Mouse (Mus musculus): ENCODE results near the gene Cpa2. TPM values are rescaled to one million over a fixed set of nuclear protein-coding genes. Genes with fewer than 3 reads are reported as not detected.

Cpa2 gene
- polyA plus RNA-seq (2014; fragmentation: Nextera tagmentation; extraction: Ambion mirVana): 8.3 and 11.7 TPM in 2 replicates

DNA sequence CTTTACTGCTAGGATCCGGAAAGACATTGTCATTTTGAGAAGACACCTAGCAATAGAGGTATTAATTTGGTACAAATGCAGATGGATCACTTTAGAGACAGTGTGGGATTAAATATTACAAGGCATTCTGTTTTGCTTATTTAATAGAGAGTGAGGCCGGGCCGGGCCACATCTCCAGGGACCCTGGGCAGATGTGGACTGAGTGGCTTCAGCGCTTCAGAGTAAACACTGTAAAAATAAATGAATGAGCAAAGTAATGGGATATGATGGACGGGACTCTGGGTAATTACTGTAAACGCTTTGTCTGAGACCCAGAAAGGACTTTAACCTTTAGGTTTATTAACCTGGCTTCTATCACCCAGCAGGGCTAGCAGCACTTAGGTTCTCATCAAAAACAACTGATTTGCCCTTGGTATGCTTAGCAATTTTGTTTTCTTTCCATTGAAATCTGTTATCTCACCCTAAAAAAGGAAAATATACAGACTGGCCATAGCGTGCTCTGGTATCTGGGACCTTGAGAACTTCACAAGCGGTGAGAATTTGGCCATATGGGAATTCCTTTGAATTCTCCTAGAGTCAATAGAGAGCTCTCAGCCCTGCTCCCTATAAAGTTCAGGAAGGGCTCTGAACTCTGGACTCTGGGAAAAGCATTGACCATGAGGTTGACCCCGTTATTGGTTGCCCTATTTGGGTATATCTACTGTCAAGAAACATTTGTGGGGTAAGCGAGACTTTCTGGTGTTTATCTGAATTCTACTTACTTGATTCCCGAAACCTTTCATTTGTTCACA lies at the start of gene Cpa2:
Cpa2 (plus strand) TSS at position 574 of the 791 bp plus-strand sequence.
- no peaks in the 10 kb centered on the region for H3K36me3 ChIP-seq (ENCODE audit: control insufficient read depth, insufficient read depth, low read length)
- H3K27me3 ChIP-seq (ENCODE audit: control insufficient read depth, insufficient read depth, low read length): no peaks in the 10 kb centered on the region
- H3K27ac ChIP-seq (ENCODE audit: low read depth, low read length): peak within 1 kb of the TSS; percentile 79
- no peak within 1 kb of the TSS for H3K4me3 ChIP-seq (ENCODE audit: low read depth, low read length)
- H3K9me3 ChIP-seq (replicated peaks; ENCODE audit: control insufficient read depth, low read length): no peaks in the 10 kb centered on the region
- no peak for ATAC-seq (replicated peaks; ENCODE audit: insufficient number of reproducible peaks, low FRiP score, low TSS enrichment)
- peaks cover 41% of the 10 kb centered on the region for H3K4me1 ChIP-seq (ENCODE audit: control insufficient read depth, insufficient read depth, low read length)
- no peak within 1 kb of the TSS for H3K4me2 ChIP-seq
- WGBS (ENCODE audit: insufficient replicate concordance): 54% methylated on average over 11 of the region's 11 CpGs
- H3K9ac ChIP-seq (ENCODE audit: low read depth, low read length): 0 out of 2 replicates have a peak within 1 kb of the TSS, but pooled peaks have one; percentile 3

DNA sequence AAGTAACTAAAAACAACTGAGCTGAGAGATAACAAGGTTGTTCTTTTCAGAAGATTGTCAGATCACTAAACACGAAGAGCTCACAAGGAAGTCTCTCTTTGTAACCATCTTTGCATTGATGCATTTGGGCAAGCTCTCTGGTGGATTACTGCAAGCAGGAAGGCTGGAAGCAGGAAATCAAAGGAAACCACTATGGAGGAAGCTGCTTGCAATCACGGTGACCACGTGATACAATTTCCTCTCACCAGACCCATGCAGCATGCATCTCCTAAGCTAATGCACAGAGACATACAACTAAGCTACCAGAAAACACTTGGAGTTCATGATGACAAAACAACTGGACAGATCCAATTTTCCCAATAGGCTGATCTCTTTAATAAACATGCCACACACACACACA lies 42.3 kb upstream of the Cpa2 start:
- no peak for ATAC-seq (replicated peaks; ENCODE audit: insufficient number of reproducible peaks, low FRiP score, low TSS enrichment)
- Histone ChIP-seq H3K9me3 (replicated peaks; ENCODE audit: control insufficient read depth, low read length) (no peaks in the 10 kb centered on the region), H3K9ac (ENCODE audit: low read depth, low read length) (no peak overlapping the region), H3K4me3 (ENCODE audit: low read depth, low read length) (no peak overlapping the region), H3K4me2 (no peak overlapping the region), H3K27me3 (ENCODE audit: control insufficient read depth, insufficient read depth, low read length) (no peaks in the 10 kb centered on the region), H3K36me3 (ENCODE audit: control insufficient read depth, insufficient read depth, low read length) (peaks cover 24% of the 10 kb centered on the region), H3K4me1 (ENCODE audit: control insufficient read depth, insufficient read depth, low read length) (peaks cover 2% of the 10 kb centered on the region; the same call in 1 of the 2 replicates), H3K27ac (ENCODE audit: low read depth, low read length) (no peak overlapping the region)
- 54% methylated on average over 3 of the region's 3 CpGs for WGBS (ENCODE audit: insufficient replicate concordance)

DNA sequence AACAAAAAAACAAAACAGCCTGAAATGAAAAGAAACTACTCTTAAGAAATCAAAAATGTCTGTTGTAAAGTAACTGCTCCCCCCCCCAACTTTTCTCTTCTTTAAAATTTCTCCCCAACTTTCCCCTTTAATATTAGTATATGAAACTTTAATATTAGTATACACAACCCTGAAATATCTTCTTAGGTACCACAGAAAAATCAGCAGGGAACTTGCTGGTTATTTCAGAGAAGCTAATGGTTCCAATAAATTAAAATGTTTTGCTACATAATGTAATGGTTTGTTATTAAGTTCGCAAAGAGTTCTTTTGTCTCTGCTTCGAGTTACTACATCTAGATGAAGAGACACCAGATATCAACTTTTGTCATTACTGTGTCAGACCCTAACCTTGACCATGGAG lies 32.6 kb upstream of the Cpa2 start:
- ATAC-seq (replicated peaks; ENCODE audit: insufficient number of reproducible peaks, low FRiP score, low TSS enrichment): no peak

DNA sequence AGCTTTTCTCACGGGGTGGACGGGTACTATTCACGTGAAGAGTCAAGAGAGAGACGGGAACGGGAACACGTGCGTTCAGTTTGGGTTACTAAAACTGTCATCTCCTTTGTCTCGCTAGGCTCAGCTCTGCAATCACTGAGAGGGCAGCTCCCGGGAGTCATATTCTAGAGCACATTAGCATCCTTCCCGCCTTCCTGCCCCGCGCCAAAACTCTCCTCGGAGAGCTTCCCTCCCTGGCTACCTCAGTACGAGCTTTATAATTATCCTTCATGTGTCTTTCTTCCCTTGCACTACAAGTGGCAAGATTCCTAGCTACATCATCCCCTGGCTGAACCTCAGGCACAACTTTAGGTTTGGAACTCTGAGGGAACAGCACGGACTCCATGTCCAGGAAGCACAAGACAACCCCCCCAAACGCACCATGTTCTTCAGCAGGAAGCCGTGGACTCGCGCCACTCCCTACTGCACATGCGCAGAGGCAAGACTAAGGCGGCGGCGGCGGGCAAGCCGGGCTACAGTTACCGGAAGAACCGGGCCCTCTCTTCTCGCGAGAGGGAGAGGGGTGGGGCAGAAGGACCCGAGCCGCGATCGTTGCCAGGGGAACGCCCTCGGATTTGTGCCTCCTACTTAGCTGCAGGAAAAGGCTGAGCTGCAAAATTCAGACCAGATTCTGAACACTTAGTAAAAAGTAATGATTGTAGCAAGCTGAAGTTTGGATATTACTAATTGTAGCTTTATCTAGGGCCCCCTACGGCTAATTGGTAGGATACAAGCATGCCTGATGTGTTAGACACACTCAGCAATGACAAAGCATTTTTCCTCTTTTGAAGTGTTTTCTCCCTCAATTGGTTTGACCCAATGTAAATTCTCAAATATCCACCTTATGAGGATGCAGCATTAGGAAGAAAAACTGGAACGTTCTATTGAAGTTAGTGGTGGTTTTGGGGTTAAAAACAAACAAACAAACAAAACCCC lies 31.8 kb upstream of the Cpa2 start, which contains the start of the genes Tmem209 and Ssmem1:
Tmem209 (minus strand) TSS at position 519 of the 975 bp plus-strand sequence.
Ssmem1 (plus strand) TSS at position 585 of the 975 bp plus-strand sequence.
- ATAC-seq (replicated peaks; ENCODE audit: insufficient number of reproducible peaks, low FRiP score, low TSS enrichment): peak; percentile 98
- Histone ChIP-seq H3K27me3 (ENCODE audit: control insufficient read depth, insufficient read depth, low read length) (no peaks in the 10 kb centered on the region), H3K27ac (ENCODE audit: low read depth, low read length) (peak within 1 kb of the TSS; percentile 94), H3K9me3 (replicated peaks; ENCODE audit: control insufficient read depth, low read length) (no peaks in the 10 kb centered on the region), H3K36me3 (ENCODE audit: control insufficient read depth, insufficient read depth, low read length) (peaks cover 9% of the 10 kb centered on the region), H3K4me1 (ENCODE audit: control insufficient read depth, insufficient read depth, low read length) (peaks cover 9% of the 10 kb centered on the region), H3K9ac (ENCODE audit: low read depth, low read length) (peak within 1 kb of the TSS; percentile 80), H3K4me2 (peak within 1 kb of the TSS; percentile 74), H3K4me3 (ENCODE audit: low read depth, low read length) (peak within 1 kb of the TSS; percentile 49)
- under 1% methylated on average over 37 of the region's 37 CpGs for WGBS (ENCODE audit: insufficient replicate concordance)

More for the DNA sequence above, 32.6 kb upstream of the Cpa2 start:
- Histone ChIP-seq H3K4me3 (ENCODE audit: low read depth, low read length) (peak overlapping the region; percentile 49), H3K9ac (ENCODE audit: low read depth, low read length) (peak overlapping the region; percentile 80), H3K36me3 (ENCODE audit: control insufficient read depth, insufficient read depth, low read length) (peaks cover 9% of the 10 kb centered on the region), H3K4me1 (ENCODE audit: control insufficient read depth, insufficient read depth, low read length) (peaks cover 6% of the 10 kb centered on the region), H3K27me3 (ENCODE audit: control insufficient read depth, insufficient read depth, low read length) (no peaks in the 10 kb centered on the region), H3K27ac (ENCODE audit: low read depth, low read length) (peak overlapping the region; percentile 94), H3K4me2 (peak overlapping the region; percentile 74), H3K9me3 (replicated peaks; ENCODE audit: control insufficient read depth, low read length) (no peaks in the 10 kb centered on the region)
- 15% methylated on average over 2 of the region's 2 CpGs for WGBS (ENCODE audit: insufficient replicate concordance)

DNA sequence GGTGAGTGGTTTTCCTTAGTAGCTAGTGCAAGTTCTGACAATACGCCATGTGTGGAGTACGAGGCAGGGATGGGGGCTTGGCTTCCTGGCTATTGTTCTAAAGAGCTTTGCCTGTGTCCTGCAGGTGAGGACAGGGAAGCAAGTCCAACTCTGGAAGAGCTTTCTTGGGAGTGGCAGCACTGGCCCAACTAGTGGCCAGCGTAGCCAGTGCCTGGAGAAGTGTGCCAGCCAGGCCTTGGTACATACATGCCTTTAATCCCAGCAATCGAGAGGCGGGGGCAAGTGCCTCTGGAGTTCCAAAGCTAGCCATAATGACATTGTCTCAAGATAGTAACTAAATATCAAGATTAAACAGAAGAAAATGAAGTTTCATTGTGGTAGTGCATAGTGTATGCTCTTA lies 31.1 kb upstream of the Cpa2 start:
- peak overlapping the region; percentile 94 for H3K27ac ChIP-seq (ENCODE audit: low read depth, low read length)
- no peaks in the 10 kb centered on the region for H3K27me3 ChIP-seq (ENCODE audit: control insufficient read depth, insufficient read depth, low read length)
- peaks cover 9% of the 10 kb centered on the region for H3K4me1 ChIP-seq (ENCODE audit: control insufficient read depth, insufficient read depth, low read length)
- H3K4me3 ChIP-seq (ENCODE audit: low read depth, low read length): no peak overlapping the region
- peak overlapping the region; percentile 40; the same call in 1 of the 2 replicates for H3K9ac ChIP-seq (ENCODE audit: low read depth, low read length)
- peak overlapping the region; percentile 74 for H3K4me2 ChIP-seq
- H3K36me3 ChIP-seq (ENCODE audit: control insufficient read depth, insufficient read depth, low read length): peaks cover 7% of the 10 kb centered on the region
- no peaks in the 10 kb centered on the region for H3K9me3 ChIP-seq (replicated peaks; ENCODE audit: control insufficient read depth, low read length)
- 70% methylated on average over 5 of the region's 5 CpGs for whole genome bisulfite sequencing (ENCODE audit: insufficient replicate concordance)
- ATAC-seq (replicated peaks; ENCODE audit: insufficient number of reproducible peaks, low FRiP score, low TSS enrichment): no peak

DNA sequence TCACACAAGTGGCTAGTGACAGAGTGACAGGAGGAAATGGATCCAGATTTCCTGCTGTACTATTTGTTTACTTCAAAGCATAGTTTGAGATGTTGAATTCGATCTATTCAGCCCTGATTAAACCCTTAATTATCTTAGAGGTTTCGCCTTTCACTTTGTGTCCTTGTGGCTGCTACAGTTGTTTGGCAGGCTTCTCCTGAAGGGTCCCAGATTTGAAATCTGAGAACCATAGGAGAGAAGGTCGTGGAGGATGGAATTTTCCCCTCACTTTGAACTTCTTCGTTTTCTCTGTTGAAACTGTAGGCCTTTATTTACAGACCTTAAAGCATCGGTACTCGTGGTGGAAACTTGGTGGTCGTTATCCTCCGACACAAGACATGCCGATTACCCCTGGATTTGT lies 27.1 kb upstream of the Cpa2 start:
- H3K9ac ChIP-seq (ENCODE audit: low read depth, low read length): no peak overlapping the region
- H3K9me3 ChIP-seq (replicated peaks; ENCODE audit: control insufficient read depth, low read length): no peaks in the 10 kb centered on the region
- no peaks in the 10 kb centered on the region for H3K36me3 ChIP-seq (ENCODE audit: control insufficient read depth, insufficient read depth, low read length)
- H3K4me3 ChIP-seq (ENCODE audit: low read depth, low read length): no peak overlapping the region
- H3K27ac ChIP-seq (ENCODE audit: low read depth, low read length): no peak overlapping the region
- H3K4me1 ChIP-seq (ENCODE audit: control insufficient read depth, insufficient read depth, low read length): peaks cover 9% of the 10 kb centered on the region
- no peak overlapping the region for H3K4me2 ChIP-seq
- H3K27me3 ChIP-seq (ENCODE audit: control insufficient read depth, insufficient read depth, low read length): no peaks in the 10 kb centered on the region
- WGBS (ENCODE audit: insufficient replicate concordance): 19% methylated on average over 9 of the region's 9 CpGs
- ATAC-seq (replicated peaks; ENCODE audit: insufficient number of reproducible peaks, low FRiP score, low TSS enrichment): no peak

DNA sequence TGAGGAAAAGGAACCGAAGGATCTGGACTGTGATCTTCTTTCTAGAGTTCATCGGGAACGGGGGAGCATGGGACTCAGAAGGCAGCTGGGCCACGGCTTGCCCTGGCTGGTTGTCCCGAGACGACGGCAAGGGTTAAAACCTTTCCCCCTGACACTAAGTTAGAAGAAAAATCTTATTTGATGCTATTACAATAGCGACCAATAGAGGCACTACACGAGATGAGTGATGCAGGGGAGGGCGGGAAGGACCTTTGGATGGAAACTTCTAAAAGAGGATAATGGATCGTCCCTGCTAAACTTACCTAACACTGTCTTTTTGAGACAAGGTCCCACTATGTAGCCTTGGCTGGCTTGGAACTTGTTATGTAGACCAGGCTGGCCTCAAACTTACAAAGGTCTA lies 21.0 kb upstream of the Cpa2 start:
- no peaks in the 10 kb centered on the region for H3K9me3 ChIP-seq (replicated peaks; ENCODE audit: control insufficient read depth, low read length)
- H3K27me3 ChIP-seq (ENCODE audit: control insufficient read depth, insufficient read depth, low read length): no peaks in the 10 kb centered on the region
- no peaks in the 10 kb centered on the region for H3K36me3 ChIP-seq (ENCODE audit: control insufficient read depth, insufficient read depth, low read length)
- 57% methylated on average over 11 of the region's 11 CpGs for WGBS (ENCODE audit: insufficient replicate concordance)
- no peak overlapping the region for H3K4me2 ChIP-seq
- no peak for ATAC-seq (replicated peaks; ENCODE audit: insufficient number of reproducible peaks, low FRiP score, low TSS enrichment)
- no peak overlapping the region for H3K27ac ChIP-seq (ENCODE audit: low read depth, low read length)
- no peak overlapping the region for H3K9ac ChIP-seq (ENCODE audit: low read depth, low read length)
- peaks cover 9% of the 10 kb centered on the region for H3K4me1 ChIP-seq (ENCODE audit: control insufficient read depth, insufficient read depth, low read length)
- no peak overlapping the region for H3K4me3 ChIP-seq (ENCODE audit: low read depth, low read length)
